Mouse (Mus musculus): ENCODE measurements around the gene Uba52. TPM values are rescaled to one million over a fixed set of nuclear protein-coding genes. Genes with fewer than 3 reads are reported as not detected.
"Not testable (repeated sequence)": the region's sequence is repeated elsewhere in the genome, so short reads cannot be mapped to it uniquely, and the experiment has no call there.

The Uba52 gene
- total RNA-seq, 2 experiments from 2014 or later, result 3,244 to 5,307 TPM

DNA sequence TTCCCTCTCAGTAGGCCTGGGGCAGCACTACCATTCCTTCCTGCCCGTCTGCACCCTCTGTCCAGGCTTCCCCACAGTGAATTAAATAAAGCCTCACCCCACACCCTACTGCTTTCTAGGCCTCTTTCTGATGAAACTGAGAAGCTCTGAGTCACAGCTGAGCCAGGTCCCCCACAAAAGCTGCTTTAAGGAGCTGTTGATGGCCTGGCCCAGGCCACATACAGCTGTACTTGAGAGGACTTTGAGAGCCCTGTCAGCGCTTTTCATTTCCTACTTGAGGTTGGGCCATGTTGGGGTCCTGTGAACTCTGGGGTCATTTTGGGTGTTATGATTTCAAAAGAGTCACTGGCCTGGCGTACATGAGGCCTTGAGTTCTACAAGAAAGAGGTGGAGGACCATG, 24.6 kb upstream of the Uba52 start:
- ATAC-seq (replicated peaks; ENCODE audit: poor library complexity), result no peak

- no peak for ATAC-seq (replicated peaks; ENCODE audit: poor library complexity)
These were observed 23.7 kb upstream of the Uba52 start for GRCm38 (mm10) chr8:70534281-70534680.

GRCm38 (mm10) chr8:70530314-70530713, 19.7 kb upstream of the Uba52 start:
- ATAC-seq (replicated peaks; ENCODE audit: poor library complexity), result no peak

- ATAC-seq (replicated peaks; ENCODE audit: poor library complexity), result no peak
These were observed 19.1 kb upstream of the Uba52 start for GRCm38 (mm10) chr8:70529741-70530161.

DNA sequence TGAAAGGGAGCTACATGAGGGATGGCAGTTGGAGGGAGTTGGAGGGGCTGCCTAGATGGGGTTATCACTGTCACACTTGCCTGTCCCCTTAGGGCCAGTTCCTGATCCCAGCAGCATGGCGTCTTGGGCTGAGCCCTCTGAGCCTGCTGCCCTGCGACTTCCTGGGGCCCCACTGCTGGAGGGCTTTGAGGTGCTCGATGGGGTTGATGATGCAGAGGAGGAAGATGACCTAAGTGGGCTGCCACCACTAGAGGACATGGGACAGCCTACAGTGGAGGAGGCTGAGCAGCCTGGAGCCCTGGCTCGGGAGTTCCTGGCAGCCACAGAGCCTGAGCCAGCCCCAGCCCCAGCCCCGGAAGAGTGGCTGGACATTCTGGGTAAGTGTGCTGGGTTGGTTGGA, 18.7 kb upstream of the Uba52 start:
- no peak for ATAC-seq (replicated peaks; ENCODE audit: poor library complexity)

GRCm38 (mm10) chr8:70528182-70528797, 17.7 kb upstream of the Uba52 start:
- ATAC-seq (replicated peaks; ENCODE audit: poor library complexity), result no peak

DNA sequence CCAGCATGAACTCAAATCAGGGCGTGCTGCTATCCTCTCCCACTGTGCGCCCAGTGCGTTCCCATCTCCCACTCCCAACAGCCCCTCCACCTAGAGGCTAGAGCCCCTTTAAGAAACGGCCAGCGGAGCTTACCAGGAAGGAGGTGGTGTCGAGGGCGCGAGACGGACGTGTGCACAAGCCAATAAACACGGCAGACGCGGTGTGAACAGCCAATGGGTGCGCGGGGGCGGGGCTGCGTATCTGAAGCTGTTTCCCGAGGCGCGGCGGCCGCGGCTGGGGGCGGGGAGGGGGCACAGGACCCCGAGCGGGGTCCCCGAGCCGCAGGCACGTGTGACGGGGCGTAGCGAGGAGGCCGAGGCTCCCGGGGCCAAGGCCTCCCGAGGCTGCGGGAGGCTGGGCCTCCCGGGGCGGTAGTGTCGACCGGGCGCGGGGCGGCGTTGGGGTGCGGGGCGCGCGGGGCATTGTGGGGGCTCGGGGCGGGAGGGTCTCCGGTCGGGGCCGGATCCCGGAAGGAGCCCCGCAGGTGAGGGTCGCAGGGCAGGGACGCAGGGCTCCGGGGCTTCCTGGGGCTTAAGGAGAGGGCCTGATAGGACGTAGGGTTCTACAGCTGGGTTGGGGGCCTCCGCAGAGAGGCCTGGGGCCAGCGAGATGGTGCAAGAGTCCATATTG, 17.0 kb upstream of the Uba52 start, which contains the start of the genes Fkbp8 and Kxd1:
TSS of gene Fkbp8 (plus strand) at position 213 of the 670 bp plus-strand sequence.
TSS of gene Kxd1 (minus strand) at position 445 of the 670 bp plus-strand sequence.
- ATAC-seq (replicated peaks; ENCODE audit: poor library complexity), result peak; percentile 82

DNA sequence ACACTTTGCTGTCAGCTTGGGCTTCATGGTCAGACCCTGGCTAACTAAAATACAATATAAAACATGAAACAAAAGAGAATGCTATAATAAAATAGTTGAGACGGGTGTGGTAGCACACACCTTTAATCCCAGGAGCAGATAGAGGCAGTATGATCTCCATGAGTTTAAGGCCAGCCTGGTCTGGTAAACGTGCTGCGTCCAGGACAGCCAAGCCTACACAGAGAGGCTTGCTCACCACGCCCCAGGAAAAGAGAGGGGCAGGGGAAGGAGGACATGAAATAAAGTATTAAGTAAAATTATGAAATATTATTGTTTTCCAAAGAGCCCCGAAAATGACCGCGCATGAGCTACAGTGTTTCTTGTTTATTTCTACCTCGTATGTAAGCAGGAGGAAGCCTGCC, 16.5 kb upstream of the Uba52 start:
- ATAC-seq (replicated peaks; ENCODE audit: poor library complexity), result no peak

DNA sequence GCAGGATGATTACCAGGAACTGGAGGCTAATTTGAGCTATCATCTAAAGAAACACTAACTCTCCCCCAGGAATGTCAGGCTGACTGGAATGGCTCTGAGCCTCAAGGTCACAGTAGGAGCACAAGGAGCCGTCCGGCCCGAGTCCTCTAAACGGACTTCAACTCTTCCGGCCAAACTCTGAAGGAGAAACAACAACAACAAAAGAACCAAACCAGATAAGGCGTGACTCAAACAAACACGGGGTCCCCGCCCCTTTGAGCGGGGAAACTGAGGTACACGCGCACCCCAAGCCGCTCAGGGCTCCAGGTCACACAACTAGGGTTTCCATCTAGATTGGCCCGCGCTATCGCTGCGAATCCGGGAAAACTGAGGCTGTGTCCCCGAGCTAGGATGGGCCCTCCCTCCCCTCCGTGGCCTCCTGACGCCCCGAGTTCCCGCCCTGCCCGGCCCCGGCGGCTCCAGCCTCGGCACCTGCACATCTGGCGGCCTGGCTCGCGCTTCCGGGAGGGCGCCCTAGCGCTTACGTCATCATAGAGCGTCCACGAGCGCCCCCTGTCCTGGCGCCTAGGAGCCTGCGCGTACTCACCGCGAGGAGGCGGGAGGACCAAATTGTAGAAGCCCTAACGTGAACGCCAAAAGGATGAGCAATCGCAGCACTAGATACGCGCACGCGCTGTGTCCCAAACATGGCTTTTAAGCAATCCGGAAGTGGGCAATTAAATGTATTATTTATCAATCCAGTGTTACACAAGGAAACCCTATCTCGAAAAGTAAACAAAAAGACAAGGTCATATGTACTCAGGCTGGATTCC, 12.2 kb upstream of the Uba52 start:
- peak; percentile 90 for ATAC-seq (replicated peaks; ENCODE audit: poor library complexity)

DNA sequence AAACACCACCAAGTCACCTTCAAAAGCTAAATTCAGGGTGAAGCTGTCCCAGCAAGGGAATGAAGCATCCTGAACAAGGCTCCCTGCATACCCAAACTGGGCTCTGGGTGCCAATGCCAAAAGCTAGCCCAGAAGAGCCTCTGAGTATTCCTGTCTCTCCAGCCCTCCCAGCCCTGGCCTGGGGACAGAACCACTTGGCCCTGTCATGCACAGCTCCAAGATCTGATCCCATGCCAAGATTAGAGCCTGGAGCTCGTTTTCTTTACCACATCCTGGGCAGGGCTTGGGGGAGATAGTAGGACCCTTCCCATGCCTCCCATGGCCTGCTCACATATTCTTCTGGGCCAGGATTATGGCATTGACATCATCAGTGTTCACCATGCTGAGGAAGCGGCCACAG, 9.0 kb upstream of the Uba52 start:
- no peak for ATAC-seq (replicated peaks; ENCODE audit: poor library complexity)

- ATAC-seq (replicated peaks; ENCODE audit: poor library complexity), result no peak
These were observed 8.4 kb upstream of the Uba52 start for GRCm38 (mm10) chr8:70519043-70519442.

GRCm38 (mm10) chr8:70517940-70518643, 7.5 kb upstream of the Uba52 start:
- ATAC-seq (replicated peaks; ENCODE audit: poor library complexity), result 0 out of 2 replicates have a peak, but pooled peaks have one; percentile 27

DNA sequence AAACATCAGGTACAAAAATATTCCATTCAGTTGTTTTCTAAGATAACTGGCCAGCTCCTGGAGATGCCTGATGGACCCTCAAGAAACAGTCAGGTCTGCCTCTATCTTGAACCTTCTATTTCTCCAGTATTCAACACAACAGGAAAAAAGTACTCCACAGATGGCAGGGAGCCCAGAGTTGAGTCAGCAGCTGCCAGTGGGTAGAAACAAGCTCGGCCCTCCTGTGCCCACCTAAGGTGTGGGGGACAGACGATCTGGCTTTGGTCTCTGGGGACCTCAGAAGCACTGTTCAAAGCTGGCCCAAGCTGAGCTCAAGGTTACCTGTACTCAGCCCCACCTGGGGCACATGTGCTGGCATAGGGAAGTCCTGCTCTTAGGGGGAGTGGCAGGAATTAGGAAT, 2.8 kb upstream of the Uba52 start:
- no peak for ATAC-seq (replicated peaks; ENCODE audit: poor library complexity)

DNA sequence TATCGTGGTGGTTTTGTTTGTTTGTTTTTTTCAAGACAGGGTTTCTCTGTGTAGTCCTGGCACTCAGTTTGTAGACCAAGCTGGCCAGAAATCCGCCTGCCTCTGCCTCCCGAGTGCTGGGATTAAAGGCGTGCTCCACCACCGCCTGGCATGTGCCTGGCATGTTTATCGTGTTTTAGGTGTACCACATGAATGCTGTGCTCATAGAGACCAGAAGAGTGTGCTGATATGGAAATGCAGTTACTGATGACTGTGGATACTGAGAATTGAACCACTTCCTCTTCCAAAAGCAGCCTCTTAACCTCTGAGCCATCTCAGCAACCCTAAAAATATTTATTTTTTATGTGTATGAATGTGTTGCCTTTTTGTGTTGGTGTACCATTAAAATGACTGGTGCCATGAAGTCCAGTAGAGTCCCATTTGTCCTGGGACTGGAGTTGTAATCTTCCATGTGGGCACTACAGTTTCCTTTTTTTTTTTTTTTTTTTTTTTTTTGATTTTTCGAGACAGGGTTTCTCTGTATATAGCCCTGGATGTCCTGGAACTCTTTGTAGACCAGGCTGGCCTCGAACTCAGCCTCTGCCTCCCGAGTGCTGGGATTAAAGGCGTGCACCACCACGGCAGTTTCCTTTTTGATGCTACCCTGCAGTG, 1.8 kb upstream of the Uba52 start:
- peak; percentile 62 for ATAC-seq (replicated peaks; ENCODE audit: poor library complexity)

DNA sequence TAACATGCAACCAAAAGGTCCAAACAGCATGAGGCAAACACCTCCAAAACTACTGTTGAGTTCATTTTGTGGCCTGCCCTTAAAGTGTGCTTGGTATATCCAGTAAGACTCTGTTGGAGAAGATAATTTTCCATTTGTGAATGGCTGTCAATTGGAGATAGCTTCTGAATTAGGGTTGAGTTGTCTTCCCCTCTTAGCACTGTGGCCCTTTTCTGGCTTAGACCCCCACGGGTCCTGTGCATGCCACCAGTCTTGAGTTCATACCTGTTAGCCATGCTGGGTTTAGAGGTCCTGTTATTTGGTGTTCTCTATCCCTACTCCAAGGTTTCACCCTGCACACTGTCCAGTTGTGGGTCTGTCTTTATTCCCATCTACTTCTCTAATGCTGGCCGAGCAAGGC, 1.2 kb upstream of the Uba52 start:
- no peak for ATAC-seq (replicated peaks; ENCODE audit: poor library complexity)

- not testable (repeated sequence) for ATAC-seq (replicated peaks; ENCODE audit: poor library complexity)
These were observed 573 bp upstream of the Uba52 start for GRCm38 (mm10) chr8:70511174-70511573.

DNA sequence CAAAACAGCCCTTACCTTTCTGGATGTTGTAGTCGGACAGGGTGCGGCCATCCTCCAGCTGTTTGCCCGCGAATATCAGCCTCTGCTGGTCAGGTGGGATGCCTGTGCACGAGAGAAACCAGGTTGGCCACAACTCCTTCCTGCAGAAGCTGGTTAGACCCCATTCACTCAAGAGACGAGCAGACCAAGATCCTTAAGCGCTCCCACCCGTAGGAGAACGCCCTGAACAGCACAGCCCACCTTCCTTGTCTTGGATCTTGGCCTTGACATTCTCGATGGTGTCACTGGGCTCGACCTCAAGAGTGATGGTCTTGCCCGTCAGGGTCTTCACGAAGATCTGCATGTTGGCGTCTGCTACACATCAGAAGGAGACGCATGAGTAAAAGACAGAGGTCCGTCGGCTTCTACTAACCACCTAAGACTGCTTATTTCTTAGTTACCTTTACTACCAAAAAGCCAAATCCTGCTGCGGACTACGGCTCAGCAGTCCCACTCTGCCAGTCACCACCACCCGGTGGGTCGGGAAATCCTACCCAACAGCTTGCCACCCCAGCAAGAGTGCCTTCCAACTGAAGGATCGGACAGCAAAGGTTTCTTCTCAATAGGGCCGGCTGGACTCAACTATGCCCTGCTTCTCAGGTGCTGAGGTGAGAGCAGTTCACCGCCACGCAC, 1.2 kb downstream of the Uba52 start:
- ATAC-seq (replicated peaks; ENCODE audit: poor library complexity), result no peak

- ATAC-seq (replicated peaks; ENCODE audit: poor library complexity), result no peak
These were observed 3.6 kb downstream of the Uba52 start for GRCm38 (mm10) chr8:70507027-70507393.

GRCm38 (mm10) chr8:70506328-70507026, 4.1 kb downstream of the Uba52 start, which contains the start of gene Rex1bd:
Gene Rex1bd, minus strand, starts transcription at chr8:70506752.
- peak; percentile 56 for ATAC-seq (replicated peaks; ENCODE audit: poor library complexity)

All from megakaryocyte progenitor cell, adult 5-6 weeks (primary cell).